Mouse (Mus musculus): ENCODE data around the gene Hist1h2bm. TPM values are rescaled to one million over a fixed set of nuclear protein-coding genes. Genes with fewer than 3 reads are reported as not detected.
"Not testable (repeated sequence)": the region's sequence is repeated elsewhere in the genome, so short reads cannot be mapped to it uniquely, and the experiment has no call there.

Gene Hist1h2bm
- polyA plus RNA-seq (2014; fragmentation: Nextera tagmentation; extraction: Ambion mirVana): 4.2 and 4.3 TPM in 2 replicates

DNA sequence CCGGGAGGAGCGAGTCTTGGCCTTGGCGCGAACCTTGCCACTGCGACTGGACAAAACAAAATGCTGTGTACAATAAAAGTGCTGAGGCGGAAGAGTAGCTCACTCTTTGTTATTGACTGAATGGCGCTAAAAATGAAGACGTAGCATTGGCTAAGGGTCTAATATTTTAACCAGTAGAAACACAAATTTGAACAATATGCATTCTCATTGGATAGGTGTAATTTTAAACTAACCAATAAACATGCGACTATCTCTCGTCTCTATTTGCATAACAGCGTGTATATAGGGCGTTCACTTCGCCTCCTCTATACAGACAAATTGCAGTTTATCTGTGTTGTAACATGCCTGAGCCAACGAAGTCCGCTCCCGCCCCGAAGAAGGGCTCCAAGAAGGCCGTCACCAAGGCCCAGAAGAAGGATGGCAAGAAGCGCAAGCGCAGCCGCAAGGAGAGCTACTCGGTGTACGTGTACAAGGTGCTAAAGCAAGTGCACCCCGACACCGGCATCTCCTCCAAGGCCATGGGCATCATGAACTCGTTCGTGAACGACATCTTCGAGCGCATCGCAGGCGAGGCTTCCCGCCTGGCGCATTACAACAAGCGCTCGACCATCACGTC is at the start of gene Hist1h2bm:
Hist1h2bm (plus strand) TSS at position 288 of the 616 bp plus-strand sequence.
- peak; percentile 97 for ATAC-seq (ENCODE audit: low FRiP score)
- under 1% methylated on average over 35 of the region's 37 CpGs for WGBS

GRCm38 (mm10) chr13:21677305-21677704 is 44.5 kb upstream of the Hist1h2bm start, which contains the start of gene Olfr1360:
Gene Olfr1360 (minus strand): TSS chr13:21677405.
- no peaks in the 10 kb centered on the region for H3K4me1 ChIP-seq (replicated peaks; ENCODE audit: control insufficient read depth, insufficient read depth, low read length)
- H3K4me3 ChIP-seq (ENCODE audit: low read depth, low read length): no peak within 1 kb of the TSS
- DNase-seq (ENCODE audit: low spot score) (no peak), ATAC-seq (ENCODE audit: low FRiP score) (no peak)
- no peaks in the 10 kb centered on the region for H3K9me3 ChIP-seq (ENCODE audit: control insufficient read depth, low read length)
- no peak within 1 kb of the TSS for H3K4me2 ChIP-seq (replicated peaks; ENCODE audit: low read depth, low read length)
- no peak within 1 kb of the TSS for H3K27ac ChIP-seq (ENCODE audit: low read depth, low read length)
- H3K9ac ChIP-seq (ENCODE audit: low read depth, low read length): no peak within 1 kb of the TSS
- H3K27me3 ChIP-seq (ENCODE audit: control insufficient read depth, insufficient read depth, low read length): no peaks in the 10 kb centered on the region
- no peaks in the 10 kb centered on the region for H3K36me3 ChIP-seq (ENCODE audit: control insufficient read depth, insufficient read depth, low read length)
- WGBS: 94% methylated on average over 2 of the region's 2 CpGs

More for the DNA sequence above, at the start of gene Hist1h2bm:
- H3K4me1 ChIP-seq (replicated peaks; ENCODE audit: control insufficient read depth, insufficient read depth, low read length); H3K36me3 ChIP-seq (ENCODE audit: control insufficient read depth, insufficient read depth, low read length); H3K9me3 ChIP-seq (ENCODE audit: control insufficient read depth, low read length); H3K27me3 ChIP-seq (ENCODE audit: control insufficient read depth, insufficient read depth, low read length): not testable (repeated sequence)
- H3K9ac ChIP-seq (ENCODE audit: low read depth, low read length): peak within 1 kb of the TSS; percentile 47; the same call in 1 of the 2 replicates
- H3K4me2 ChIP-seq (replicated peaks; ENCODE audit: low read depth, low read length): peak within 1 kb of the TSS; percentile 44
- peak within 1 kb of the TSS; percentile 78 for H3K27ac ChIP-seq (ENCODE audit: low read depth, low read length)
- H3K4me3 ChIP-seq (ENCODE audit: low read depth, low read length): peak within 1 kb of the TSS; percentile 35
- peak; percentile 86 for DNase-seq (ENCODE audit: low spot score)

DNA sequence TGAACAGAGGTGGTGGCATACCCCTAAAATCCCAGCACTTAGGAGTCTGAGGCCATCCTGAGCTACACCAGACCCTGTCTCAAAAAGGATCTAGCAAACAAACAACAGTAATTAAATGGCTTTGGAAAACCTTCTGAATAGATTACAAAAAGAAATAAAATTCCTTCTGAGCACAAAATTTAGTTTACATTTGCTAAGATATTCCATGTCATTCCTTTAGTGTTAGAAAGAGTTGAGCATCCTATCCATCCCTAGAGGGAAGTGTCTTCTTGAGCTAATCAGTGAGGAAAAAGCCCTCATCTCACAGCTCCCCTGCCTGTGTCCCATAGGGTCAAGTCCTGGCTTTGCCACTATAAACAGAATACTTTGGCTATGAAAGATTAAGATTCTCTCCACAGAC is 24.0 kb upstream of the Hist1h2bm start, which contains the start of gene Olfr1359:
Olfr1359 (plus strand) TSS at position 301 of the 400 bp plus-strand sequence.
- ATAC-seq (ENCODE audit: low FRiP score) (no peak), DNase-seq (ENCODE audit: low spot score) (no peak)
- Histone ChIP-seq H3K27me3 (ENCODE audit: control insufficient read depth, insufficient read depth, low read length) (no peaks in the 10 kb centered on the region), H3K9ac (ENCODE audit: low read depth, low read length) (no peak within 1 kb of the TSS), H3K4me1 (replicated peaks; ENCODE audit: control insufficient read depth, insufficient read depth, low read length) (no peaks in the 10 kb centered on the region), H3K4me3 (ENCODE audit: low read depth, low read length) (no peak within 1 kb of the TSS), H3K27ac (ENCODE audit: low read depth, low read length) (no peak within 1 kb of the TSS), H3K4me2 (replicated peaks; ENCODE audit: low read depth, low read length) (no peak within 1 kb of the TSS), H3K9me3 (ENCODE audit: control insufficient read depth, low read length) (no peaks in the 10 kb centered on the region), H3K36me3 (ENCODE audit: control insufficient read depth, insufficient read depth, low read length) (no peaks in the 10 kb centered on the region)

GRCm38 (mm10) chr13:21706669-21707068 is 15.2 kb upstream of the Hist1h2bm start:
- Histone ChIP-seq H3K9me3 (ENCODE audit: control insufficient read depth, low read length) (no peaks in the 10 kb centered on the region), H3K36me3 (ENCODE audit: control insufficient read depth, insufficient read depth, low read length) (no peaks in the 10 kb centered on the region), H3K27me3 (ENCODE audit: control insufficient read depth, insufficient read depth, low read length) (no peaks in the 10 kb centered on the region), H3K4me1 (replicated peaks; ENCODE audit: control insufficient read depth, insufficient read depth, low read length) (no peaks in the 10 kb centered on the region), H3K27ac (ENCODE audit: low read depth, low read length) (no peak overlapping the region), H3K4me3 (ENCODE audit: low read depth, low read length) (no peak overlapping the region), H3K4me2 (replicated peaks; ENCODE audit: low read depth, low read length) (no peak overlapping the region), H3K9ac (ENCODE audit: low read depth, low read length) (no peak overlapping the region)
- no peak for ATAC-seq (ENCODE audit: low FRiP score)
- WGBS: 80% methylated on average over 4 of the region's 4 CpGs
- no peak for DNase-seq (ENCODE audit: low spot score)

- H3K4me3 ChIP-seq (ENCODE audit: low read depth, low read length): peak overlapping the region; percentile 43
- H3K4me1 ChIP-seq (replicated peaks; ENCODE audit: control insufficient read depth, insufficient read depth, low read length): no peaks in the 10 kb centered on the region; the same call in 1 of the 2 replicates
- WGBS: under 1% methylated on average over 32 of the region's 32 CpGs
- H3K4me2 ChIP-seq (replicated peaks; ENCODE audit: low read depth, low read length): peak overlapping the region; percentile 22
- no peak overlapping the region for H3K27ac ChIP-seq (ENCODE audit: low read depth, low read length)
- ATAC-seq (ENCODE audit: low FRiP score) (peak; percentile 87), DNase-seq (ENCODE audit: low spot score) (peak; percentile 92)
- H3K9me3 ChIP-seq (ENCODE audit: control insufficient read depth, low read length): no peaks in the 10 kb centered on the region
- H3K36me3 ChIP-seq (ENCODE audit: control insufficient read depth, insufficient read depth, low read length): no peaks in the 10 kb centered on the region
- H3K27me3 ChIP-seq (ENCODE audit: control insufficient read depth, insufficient read depth, low read length): no peaks in the 10 kb centered on the region
- H3K9ac ChIP-seq (ENCODE audit: low read depth, low read length): peak overlapping the region; percentile 48
Observed at GRCm38 (mm10) chr13:21710031-21710711, 11.7 kb upstream of the Hist1h2bm start.

GRCm38 (mm10) chr13:21710821-21711525 is 10.9 kb upstream of the Hist1h2bm start:
- H3K9ac ChIP-seq (ENCODE audit: low read depth, low read length): peak overlapping the region; percentile 5; the same call in 1 of the 2 replicates
- no peaks in the 10 kb centered on the region for H3K36me3 ChIP-seq (ENCODE audit: control insufficient read depth, insufficient read depth, low read length)
- 1% methylated on average over 22 of the region's 22 CpGs for WGBS
- H3K4me3 ChIP-seq (ENCODE audit: low read depth, low read length): peak overlapping the region; percentile 37
- ATAC-seq (ENCODE audit: low FRiP score) (peak; percentile 83), DNase-seq (ENCODE audit: low spot score) (peak; percentile 85)
- no peaks in the 10 kb centered on the region for H3K9me3 ChIP-seq (ENCODE audit: control insufficient read depth, low read length)
- H3K27me3 ChIP-seq (ENCODE audit: control insufficient read depth, insufficient read depth, low read length): no peaks in the 10 kb centered on the region
- no peaks in the 10 kb centered on the region; the same call in 1 of the 2 replicates for H3K4me1 ChIP-seq (replicated peaks; ENCODE audit: control insufficient read depth, insufficient read depth, low read length)
- peak overlapping the region; percentile 30 for H3K4me2 ChIP-seq (replicated peaks; ENCODE audit: low read depth, low read length)
- H3K27ac ChIP-seq (ENCODE audit: low read depth, low read length): no peak overlapping the region

DNA sequence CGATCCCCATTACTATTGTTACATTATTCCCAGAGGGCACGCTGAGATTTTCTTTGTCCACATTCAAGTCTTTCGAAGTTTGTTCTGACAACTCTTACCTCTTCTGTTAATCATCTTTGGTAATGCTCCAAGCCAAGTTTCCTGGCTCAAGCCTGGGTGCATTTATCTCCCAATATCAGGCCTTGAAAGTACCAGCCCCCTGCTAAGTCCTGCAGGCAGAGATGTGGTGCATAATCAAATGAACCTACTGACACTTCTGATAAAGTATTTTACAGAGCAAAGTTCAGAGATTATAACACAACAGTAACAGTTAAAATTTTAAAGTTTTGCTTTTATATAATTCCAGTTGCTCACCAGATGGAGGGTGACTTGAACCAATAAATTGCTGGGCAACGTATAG is 10.1 kb upstream of the Hist1h2bm start:
- Histone ChIP-seq H3K27me3 (ENCODE audit: control insufficient read depth, insufficient read depth, low read length) (no peaks in the 10 kb centered on the region), H3K9ac (ENCODE audit: low read depth, low read length) (no peak overlapping the region), H3K4me1 (replicated peaks; ENCODE audit: control insufficient read depth, insufficient read depth, low read length) (no peaks in the 10 kb centered on the region; the same call in 1 of the 2 replicates), H3K27ac (ENCODE audit: low read depth, low read length) (no peak overlapping the region), H3K36me3 (ENCODE audit: control insufficient read depth, insufficient read depth, low read length) (no peaks in the 10 kb centered on the region), H3K9me3 (ENCODE audit: control insufficient read depth, low read length) (no peaks in the 10 kb centered on the region), H3K4me3 (ENCODE audit: low read depth, low read length) (peak overlapping the region; percentile 37), H3K4me2 (replicated peaks; ENCODE audit: low read depth, low read length) (peak overlapping the region; percentile 30)
- 31% methylated on average over 4 of the region's 4 CpGs for WGBS
- no peak for ATAC-seq (ENCODE audit: low FRiP score)
- no peak for DNase-seq (ENCODE audit: low spot score)

- ATAC-seq (ENCODE audit: low FRiP score): no peak
- H3K27ac ChIP-seq (ENCODE audit: low read depth, low read length): peak overlapping the region; percentile 93
- 1% methylated on average over 7 of the region's 7 CpGs for WGBS
Observed at GRCm38 (mm10) chr13:21714725-21715124, 7.1 kb upstream of the Hist1h2bm start.

More at GRCm38 (mm10) chr13:21714725-21715124, 7.1 kb upstream of the Hist1h2bm start:
- Histone ChIP-seq H3K4me1 (replicated peaks; ENCODE audit: control insufficient read depth, insufficient read depth, low read length) (peaks cover 2% of the 10 kb centered on the region; the same call in 1 of the 2 replicates), H3K27me3 (ENCODE audit: control insufficient read depth, insufficient read depth, low read length) (no peaks in the 10 kb centered on the region), H3K9me3 (ENCODE audit: control insufficient read depth, low read length) (no peaks in the 10 kb centered on the region), H3K4me2 (replicated peaks; ENCODE audit: low read depth, low read length) (peak overlapping the region; percentile 69), H3K36me3 (ENCODE audit: control insufficient read depth, insufficient read depth, low read length) (no peaks in the 10 kb centered on the region), H3K9ac (ENCODE audit: low read depth, low read length) (peak overlapping the region; percentile 71; the same call in 1 of the 2 replicates), H3K4me3 (ENCODE audit: low read depth, low read length) (peak overlapping the region; percentile 47)
- DNase-seq (ENCODE audit: low spot score): peak; percentile 75
